Mouse (Mus musculus): ENCODE measurements around the gene Hprt. TPM values are rescaled to one million over a fixed set of nuclear protein-coding genes. Genes with fewer than 3 reads are reported as not detected.

Gene Hprt
- total RNA-seq, 2 experiments from 2014 or later: 28.2 to 32.2 TPM

DNA sequence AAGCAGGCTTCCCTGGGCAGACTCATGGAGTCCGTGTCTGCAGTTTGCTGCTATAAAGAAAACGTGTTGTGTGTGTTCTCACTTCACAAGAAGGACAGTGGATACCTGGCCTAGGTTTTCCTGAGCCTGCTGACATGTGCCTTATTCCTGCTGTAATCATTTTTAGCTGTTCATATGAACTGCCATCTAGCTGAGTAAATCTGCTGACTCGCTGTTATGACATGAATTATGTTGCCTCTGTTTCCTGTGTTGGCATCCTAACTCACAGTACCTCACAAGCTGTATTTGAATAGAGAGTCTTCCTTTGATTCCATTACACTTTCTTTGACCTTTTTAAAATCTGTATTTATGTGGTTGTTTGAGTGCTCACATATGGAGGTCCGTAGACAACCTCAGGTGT, 50.3 kb downstream of the Hprt start:
- no peak for DNase-seq
- intact Hi-C loops (cut with DNase I; ENCODE audit: low total_unique reads): no loop called here

DNA sequence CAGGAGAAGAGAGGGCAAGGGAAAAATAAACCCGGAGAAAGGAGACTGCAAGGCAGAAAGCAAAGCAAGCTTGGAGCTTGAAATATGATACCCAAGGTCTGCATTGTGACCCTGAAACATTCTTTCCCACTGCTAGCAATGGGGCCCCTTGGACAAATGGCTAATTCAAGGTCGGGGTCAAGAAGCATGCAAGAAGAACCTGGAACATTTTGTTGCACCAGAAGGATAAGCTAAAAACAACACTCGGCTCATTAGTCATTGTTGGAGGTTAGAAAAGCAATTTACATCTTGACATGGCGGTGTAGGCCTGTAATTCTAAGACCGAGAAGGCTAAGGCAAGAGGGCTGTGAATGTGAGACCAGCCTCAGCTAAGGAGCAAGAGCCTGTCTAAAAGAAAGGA, 51.7 kb downstream of the Hprt start:
- intact Hi-C loops (cut with DNase I; ENCODE audit: low total_unique reads): no loop called here
- no peak for DNase-seq

DNA sequence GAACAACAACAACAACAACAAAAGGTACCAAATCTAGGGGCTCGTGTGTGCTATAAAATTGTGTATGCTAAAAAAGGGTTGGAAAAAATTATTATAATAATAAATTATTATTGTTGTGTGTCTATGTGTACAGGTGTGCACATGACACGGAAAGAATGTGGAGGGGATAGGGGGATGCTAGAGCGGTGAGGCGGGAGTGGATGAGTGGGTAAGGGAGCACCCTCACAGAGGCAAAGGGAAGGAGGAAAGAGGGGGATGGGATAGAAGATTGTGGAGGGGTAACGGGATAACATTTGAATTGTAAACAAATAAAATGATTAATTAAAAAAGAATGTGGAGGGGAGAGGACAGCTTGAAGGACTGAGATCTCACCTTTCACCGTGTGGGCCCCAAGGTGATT, 52.2 kb downstream of the Hprt start:
- intact Hi-C loops (cut with DNase I; ENCODE audit: low total_unique reads): no loop called here

DNA sequence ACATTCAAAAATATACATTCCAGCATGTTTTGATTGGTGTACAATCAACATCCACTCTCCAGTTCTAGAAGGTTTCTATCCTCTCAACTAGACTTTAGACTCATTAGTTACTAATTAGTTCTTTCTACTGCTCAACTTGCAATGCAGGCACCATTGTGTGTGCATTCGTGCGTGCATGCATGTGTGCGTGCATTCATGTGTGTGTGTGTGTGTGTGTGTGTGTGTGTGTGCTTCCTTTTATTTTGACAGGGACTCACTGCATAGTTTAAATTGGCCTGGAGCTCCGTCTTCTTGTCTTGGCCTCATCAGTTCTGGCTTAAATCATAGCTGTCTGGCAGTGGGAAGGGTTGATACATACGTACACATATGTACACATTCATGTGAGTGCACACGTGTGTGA, 53.1 kb downstream of the Hprt start:
- intact Hi-C loops (cut with DNase I; ENCODE audit: low total_unique reads): no loop called here
- no peak for DNase-seq

More for the DNA sequence above, 52.2 kb downstream of the Hprt start:
- no peak for DNase-seq

DNA sequence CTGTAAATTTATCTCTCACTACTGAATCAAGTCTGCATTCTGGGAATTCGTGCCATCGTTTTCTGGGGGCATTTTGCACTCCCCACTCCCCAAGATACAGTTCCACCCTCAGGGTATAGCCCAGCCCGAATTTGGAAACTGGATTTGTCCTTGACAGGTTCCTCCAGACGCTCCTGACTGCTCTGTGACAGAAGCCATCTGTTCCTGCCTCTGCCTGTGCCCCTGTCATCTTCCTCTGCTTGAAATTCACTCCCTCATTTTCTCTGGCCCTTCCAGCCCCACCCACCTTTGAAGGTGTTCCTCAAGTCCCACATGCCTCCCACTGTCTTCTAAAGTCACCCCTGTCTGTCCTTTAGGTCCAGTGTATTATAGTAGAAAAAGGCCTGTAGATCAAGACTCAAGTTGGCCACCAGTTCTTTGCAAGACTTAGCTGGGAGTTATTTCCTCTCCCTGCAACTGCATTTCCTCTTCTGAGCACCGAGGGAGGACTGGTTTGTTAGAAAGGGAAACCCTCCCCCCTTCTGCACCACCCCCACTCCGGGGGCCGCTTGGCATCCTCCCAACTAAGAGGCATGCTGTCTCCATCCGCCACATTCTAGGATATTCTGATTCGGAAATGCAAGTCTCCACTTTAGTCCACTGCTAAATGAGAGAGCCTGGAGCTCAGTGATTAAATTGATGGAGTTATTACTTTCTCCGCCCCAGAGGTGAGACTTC, 57.4 kb downstream of the Hprt start:
- DNase-seq: peak; percentile 14
- intact Hi-C loops (cut with DNase I; ENCODE audit: low total_unique reads): no loop called here

DNA sequence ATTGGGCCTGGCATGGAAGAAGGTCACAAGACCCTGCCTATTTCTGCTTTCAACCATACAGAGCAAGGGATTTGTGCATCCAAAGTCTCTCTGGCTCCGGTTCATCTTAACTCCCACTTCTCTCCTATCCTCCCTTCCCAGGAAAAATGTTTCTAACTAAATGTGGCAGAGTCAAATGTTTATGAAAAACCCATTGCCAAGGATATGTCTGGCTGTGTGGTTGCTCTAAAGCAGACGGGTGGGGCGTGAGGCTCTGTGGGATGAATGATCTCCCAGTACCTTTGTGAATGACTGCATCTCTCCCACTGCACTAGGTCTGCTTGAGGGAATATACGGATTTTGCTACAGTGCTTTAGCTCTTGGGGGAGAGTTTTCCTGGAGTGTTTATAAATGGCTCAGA, 58.1 kb downstream of the Hprt start:
- DNase-seq: no peak
- intact Hi-C loops (cut with DNase I; ENCODE audit: low total_unique reads): no loop called here

DNA sequence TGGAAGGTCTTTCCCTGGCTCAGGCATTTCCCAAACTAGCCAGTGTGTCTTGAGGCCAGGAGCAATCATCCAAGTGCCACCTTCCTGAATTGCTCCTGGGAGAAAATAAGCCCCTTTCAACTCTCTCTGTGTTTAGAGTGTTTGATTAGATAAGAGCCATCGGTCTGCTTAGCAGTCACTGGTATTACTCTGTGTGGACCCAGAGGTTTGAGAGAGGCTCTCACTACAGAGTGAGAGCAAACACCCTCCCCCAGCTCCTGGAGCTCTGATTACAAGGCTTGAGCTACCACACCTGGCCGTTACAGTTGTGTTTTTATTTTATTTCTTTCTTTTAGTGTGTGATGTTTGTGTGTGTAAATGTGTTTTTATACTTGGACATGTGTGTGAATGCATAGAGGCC, 59.0 kb downstream of the Hprt start:
- intact Hi-C loops (cut with DNase I; ENCODE audit: low total_unique reads): no loop called here
- no peak for DNase-seq

DNA sequence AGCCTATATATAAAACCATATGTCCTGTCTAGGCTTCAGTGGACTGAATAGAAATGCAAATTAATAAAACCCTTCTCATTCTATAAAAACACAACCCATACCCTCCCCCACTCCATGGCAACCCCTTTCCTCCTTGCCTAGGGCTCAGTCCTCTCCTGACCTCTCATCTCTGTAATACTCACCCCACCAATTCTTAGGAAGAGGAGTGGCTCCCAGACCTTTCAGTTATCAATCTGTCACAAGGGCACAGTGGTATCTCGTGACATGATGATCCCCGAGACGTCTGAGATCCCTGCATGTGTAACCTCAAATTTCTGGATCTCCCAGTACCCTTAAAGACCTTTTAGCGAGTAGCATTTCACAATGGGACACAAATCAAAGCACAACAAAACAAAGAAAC, 61.3 kb downstream of the Hprt start:
- DNase-seq: no peak
- intact Hi-C loops (cut with DNase I; ENCODE audit: low total_unique reads): no loop called here

DNA sequence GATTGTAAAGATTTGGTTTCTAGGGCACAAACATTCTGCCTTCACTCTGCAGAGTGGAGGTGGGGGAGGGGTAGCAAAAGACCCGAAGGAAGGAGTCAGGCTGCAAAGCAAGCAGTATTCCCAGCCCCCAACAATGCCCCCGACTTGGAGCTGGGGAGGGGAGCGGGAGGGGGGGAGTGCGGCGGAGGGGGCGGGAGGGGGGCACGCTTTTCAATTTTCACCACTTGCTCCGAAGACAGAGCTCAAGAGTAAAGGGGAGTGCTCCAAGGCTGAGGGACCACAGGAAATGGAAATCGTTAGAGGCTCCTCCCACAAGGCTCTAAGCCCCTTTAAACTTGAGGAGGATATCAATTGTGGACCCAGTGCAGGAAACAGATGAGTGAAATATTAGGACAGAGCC, 62.4 kb downstream of the Hprt start:
- intact Hi-C loops (cut with DNase I; ENCODE audit: low total_unique reads): no loop called here
- DNase-seq: no peak

DNA sequence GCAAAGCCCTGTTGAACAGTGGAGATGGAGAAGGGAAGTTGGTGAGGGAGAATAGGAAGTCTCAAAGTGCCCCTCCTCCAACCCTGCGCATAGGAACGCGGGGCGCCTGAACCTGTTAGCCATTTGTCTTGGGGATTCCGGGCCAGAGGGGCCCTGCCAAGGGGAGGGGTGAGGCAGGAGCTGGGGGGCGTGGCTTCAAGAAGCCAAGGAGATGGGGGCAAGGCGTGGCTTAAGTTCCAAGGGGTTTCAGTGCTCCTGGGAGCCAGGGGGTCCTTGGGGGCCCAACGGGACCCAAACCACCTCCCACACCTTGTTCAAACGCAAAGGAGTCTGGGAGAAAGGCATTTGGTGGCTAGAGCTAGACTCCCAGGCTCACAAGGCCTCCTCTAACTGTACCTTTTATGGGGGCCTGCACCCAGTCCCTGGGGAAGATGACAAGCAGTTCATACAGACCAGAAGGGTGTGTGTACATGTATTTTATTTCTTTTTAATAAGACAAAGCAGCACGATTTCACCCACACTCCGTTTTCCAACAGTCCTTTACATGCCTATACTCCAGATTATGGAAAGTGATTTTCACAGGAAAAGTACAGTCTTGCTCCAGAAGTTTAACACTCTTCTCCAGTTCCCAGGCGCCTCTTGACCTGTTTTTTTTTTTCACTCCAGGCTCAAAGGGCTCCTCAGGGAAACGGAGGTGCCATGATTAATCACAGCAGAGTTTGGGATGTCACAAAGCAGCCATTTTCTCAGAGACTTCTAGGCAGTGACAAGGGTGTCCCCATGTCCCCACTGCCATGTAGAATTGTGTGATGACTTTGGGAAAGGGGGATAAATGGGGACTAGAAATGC, 64.9 kb downstream of the Hprt start:
- DNase-seq: peak; percentile 58
- intact Hi-C loops (cut with DNase I; ENCODE audit: low total_unique reads): no loop called here

DNA sequence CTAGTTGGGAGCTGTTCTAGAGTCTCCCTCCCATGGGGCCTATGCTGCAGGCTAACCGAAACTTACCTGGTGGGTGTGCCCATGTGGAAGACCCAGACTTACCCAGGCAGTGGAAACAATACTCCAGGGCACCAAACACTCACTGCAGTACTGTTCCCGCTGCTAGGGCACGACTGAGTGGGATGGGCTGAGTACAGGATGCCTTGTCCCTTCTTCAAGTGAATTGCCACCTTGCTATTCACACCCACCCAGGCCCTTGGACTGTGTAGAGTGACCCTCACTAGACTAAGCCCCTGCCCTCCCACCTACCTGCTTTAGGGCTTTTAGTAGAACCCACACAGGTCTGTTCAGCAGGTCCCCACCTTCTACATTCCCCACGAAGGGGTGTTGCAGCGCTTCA, 65.9 kb downstream of the Hprt start:
- intact Hi-C loops (cut with DNase I; ENCODE audit: low total_unique reads): no loop called here
- DNase-seq: no peak

DNA sequence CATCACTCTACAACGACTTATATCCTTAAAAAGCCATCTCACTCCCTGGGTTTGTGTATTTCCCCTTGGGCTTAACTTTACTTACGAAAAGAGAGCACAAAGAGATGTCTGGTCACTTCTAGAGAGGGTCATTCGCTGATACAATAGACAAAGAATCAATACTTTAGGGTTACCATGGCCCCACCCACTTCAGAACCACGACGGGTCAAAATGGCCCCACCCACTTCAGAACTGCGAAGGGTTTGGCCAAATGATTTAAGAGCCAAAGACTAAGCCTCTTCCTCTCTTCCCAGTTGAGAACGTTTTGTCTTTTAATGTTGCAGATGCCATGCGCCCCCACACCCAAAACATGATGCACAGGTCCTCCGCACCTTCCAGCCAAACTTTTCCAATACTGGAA, 67.8 kb downstream of the Hprt start:
- peak; percentile 20 for DNase-seq
- intact Hi-C loops (cut with DNase I; ENCODE audit: low total_unique reads): no loop called here

DNA sequence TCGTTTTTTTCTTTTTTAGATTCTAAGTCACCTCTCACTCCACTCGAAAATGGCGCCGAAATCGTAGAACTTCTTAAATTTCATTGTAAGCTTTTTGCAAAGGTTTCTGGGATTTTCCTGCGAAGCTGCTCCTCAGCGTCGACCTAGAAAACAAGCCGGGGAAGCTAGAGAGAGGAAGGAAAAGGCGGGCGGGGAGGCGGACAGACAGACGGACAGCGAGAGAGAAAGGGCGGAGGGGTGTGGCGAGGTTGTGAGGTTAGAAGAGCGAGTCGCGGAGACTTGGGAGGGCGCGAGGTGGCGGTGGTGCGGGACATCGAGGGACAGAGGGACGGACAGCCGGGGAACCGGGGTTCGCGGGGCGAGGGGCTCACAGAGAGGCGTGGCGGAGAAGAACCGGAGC, 68.7 kb downstream of the Hprt start:
- intact Hi-C loops (cut with DNase I; ENCODE audit: low total_unique reads): no loop called here
- peak; percentile 44 for DNase-seq

DNA sequence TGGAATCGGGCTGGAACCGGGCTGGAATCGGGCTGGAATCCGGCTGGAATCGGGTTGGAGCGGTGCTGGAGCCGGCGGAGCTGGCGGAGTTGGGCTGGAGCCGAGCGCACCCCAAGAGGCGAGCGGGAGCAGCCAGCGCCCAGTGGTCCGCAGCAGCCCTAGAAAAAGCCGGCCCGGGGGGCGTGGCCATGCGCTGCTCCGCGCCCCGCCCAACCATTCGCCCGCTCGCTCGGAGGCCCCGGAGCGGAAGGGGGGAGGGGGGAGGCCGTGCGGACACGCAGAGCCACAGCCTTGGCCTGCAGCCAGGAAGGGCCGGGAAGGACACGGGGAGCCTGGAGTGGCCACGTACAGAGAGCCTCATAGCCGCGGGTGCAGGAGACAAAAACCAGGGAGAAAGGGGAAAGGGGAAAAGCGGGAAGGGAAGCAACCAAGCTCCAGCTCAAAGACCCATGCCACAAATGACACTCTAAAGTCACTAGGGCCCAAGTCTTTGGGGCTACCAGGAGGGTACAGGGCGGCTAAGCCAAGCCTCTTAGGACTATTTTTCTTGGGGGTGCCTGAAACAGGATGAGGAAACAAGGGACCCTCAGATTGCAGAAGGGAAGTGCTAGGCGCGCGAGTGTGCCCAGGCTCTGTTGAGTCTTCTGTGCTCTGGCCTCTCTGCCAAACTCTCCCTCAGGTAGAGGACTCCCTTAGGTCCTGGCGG, 69.3 kb downstream of the Hprt start:
- intact Hi-C loops (cut with DNase I; ENCODE audit: low total_unique reads): no loop called here
- peak; percentile 95 for DNase-seq

DNA sequence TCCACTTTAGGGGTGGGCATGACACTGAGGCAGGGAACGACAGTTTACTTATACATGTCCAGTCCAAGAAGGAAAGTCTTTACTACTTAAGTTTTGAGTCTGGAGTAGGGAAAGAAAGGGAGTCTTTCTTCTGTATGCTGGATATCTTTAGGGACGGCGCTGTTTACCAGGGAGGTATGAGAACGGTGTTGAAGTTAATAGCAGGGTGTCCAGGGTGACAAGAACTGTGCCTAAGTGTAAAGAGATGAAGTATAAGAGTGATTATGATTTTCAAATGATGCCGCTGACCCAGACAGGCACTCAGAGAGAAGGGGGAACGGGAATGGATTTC, 69.8 kb downstream of the Hprt start:
- DNase-seq: no peak
- intact Hi-C loops (cut with DNase I; ENCODE audit: low total_unique reads): no loop called here

DNA sequence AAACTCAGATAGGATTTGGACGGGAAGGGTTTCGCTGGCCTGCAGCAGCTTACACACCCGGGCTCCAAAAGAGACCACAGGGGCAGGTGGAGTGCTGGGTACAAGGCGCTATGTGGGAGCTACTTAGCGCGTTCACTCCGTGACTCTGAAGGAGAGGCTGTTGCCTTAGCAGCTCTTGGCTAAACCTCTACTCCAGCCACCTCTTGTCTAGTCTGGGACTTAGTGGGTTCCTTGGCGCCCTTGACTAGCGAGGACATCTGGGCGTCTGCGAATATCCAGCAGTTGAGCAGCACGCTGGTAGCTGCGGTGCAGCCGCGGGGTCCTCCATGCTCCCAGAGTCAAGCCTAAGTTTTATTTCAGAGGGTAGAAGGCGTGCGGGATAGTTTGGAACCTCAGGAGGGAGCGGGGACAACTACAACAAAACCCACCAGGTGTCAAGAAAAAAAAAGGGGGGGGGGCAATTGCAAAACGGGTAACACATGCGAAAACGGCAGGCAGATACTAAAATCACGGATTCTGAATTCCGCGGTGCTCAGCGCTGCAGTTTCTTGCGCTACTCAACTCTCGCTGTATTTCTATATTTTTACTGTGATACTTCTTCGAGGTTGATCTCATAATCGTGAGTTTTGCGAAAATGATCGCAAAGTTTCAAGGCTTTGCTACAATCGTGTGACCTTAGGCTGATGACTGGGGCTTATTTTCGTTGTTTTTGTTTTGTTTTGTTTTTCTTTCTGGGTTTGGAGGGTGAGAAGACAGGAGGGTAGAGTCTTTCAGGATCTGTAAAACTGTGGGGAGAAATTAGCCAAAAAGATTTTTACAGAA, 70.7 kb downstream of the Hprt start:
- intact Hi-C loops (cut with DNase I; ENCODE audit: low total_unique reads): no loop called here
- DNase-seq: peak; percentile 17

DNA sequence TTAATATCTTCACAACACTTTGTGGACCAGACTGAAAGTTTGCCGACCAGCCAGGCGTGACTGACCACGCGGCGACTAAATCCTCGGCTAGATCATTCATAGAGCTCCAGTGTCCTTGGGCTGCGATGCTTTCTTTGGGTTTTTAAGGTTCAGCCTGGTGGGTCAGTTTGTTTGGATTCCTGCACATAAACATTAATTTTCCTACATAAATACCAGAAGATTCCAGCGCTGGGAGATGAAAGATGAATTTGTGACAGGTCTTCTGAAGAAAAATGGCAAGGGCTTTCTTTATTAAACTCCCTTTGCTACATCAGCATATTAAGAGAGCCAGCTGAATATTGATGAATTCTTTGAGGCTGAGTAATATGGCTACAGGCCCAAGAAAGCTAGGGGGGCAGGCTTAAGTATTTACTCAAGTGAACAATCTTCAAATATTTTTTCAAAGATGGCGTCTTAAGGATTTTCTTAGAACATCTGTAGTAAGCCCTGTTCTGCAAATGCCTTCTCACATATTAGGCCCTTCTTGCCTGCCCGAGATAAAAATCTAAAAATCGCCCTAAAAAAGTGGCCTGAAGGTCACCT, 71.6 kb downstream of the Hprt start:
- intact Hi-C loops (cut with DNase I; ENCODE audit: low total_unique reads): loop anchor here (10.0 kb wide), 1 partner anchor 65 kb away; no protein-coding TSS in a partner anchor
- no peak for DNase-seq

DNA sequence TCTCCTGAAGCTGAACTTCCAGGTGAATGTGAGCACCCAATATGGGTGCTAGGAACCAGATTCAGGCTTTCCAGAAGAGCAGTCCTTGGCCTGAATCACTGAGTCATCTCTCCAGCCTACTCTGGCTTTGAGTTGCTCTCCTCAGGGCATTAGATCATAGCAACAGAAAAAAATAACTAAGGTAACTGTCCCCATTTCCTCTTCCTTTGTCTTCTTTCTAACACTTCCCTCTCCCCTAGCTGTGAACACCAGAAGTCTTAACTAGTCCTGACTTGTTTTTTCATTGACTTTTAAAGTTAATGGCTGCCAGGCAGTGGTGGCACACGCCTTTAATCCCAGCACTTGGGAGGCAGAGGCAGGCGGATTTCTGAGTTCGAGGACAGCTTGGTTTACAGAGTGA, 76.5 kb downstream of the Hprt start:
- intact Hi-C loops (cut with DNase I; ENCODE audit: low total_unique reads): loop anchor here (10.0 kb wide), 1 partner anchor 60 kb away; no protein-coding TSS in a partner anchor
- no peak for DNase-seq
